Mouse (Mus musculus) C2C12 (cell line): ENCODE measurements around the gene Mybbp1a. TPM values are rescaled to one million over a fixed set of nuclear protein-coding genes. Genes with fewer than 3 reads are reported as not detected.

ENCODE experiments used
- H3K27me3 ChIP-seq: one replicate; pipeline ENCODE4 v1.6.1; 2011; ENCODE audit not compliant: control insufficient read depth, insufficient read depth, insufficient read length
- H3K36me3 ChIP-seq: one replicate; pipeline ENCODE4 v1.6.1; 2011; ENCODE audit not compliant: control insufficient read depth, insufficient read depth
- H3K4me3 ChIP-seq: one replicate; pipeline ENCODE4 v1.5.1; 2011; ENCODE audit warnings: mild to moderate bottlenecking, control low read depth; ENCODE audit not compliant: poor library complexity, insufficient read depth, severe bottlenecking
- H3K79me2 ChIP-seq: one replicate; pipeline ENCODE4 v1.6.1; 2011; ENCODE audit not compliant: control insufficient read depth, insufficient read depth
- H3K79me3 ChIP-seq: one replicate; pipeline ENCODE4 v1.6.1; 2011; ENCODE audit warnings: low read depth, control low read depth
- H3ac ChIP-seq: one replicate; pipeline ENCODE3; 2011; ENCODE audit warnings: low read depth; ENCODE audit not compliant: control insufficient read depth, insufficient read length
- CEBPB ChIP-seq: IDR thresholded peaks from one replicate; pipeline ENCODE4 v1.6.1; 2011; ENCODE audit warnings: low read depth, mild to moderate bottlenecking, control low read depth, moderate library complexity
- CTCF ChIP-seq: IDR thresholded peaks from one replicate; pipeline ENCODE4 v1.5.1; 2011; ENCODE audit not compliant: control insufficient read depth, insufficient read depth, insufficient read length
- FOSL1 ChIP-seq: IDR thresholded peaks from one replicate; pipeline ENCODE4 v1.8.0; 2011; ENCODE audit warnings: mild to moderate bottlenecking, low read length; ENCODE audit not compliant: poor library complexity, insufficient read depth, severe bottlenecking
- MAX ChIP-seq: IDR thresholded peaks from one replicate; pipeline ENCODE4 v1.6.1; 2011; ENCODE audit warnings: mild to moderate bottlenecking, control low read depth
- MYOD1 ChIP-seq: IDR thresholded peaks from one replicate; pipeline ENCODE4 v1.6.1; 2011; ENCODE audit warnings: low read depth; ENCODE audit not compliant: control insufficient read depth, insufficient read length
- MYOG ChIP-seq: IDR thresholded peaks from one replicate; pipeline ENCODE4 v1.6.1; 2011; ENCODE audit not compliant: control insufficient read depth, insufficient read length; ENCODE audit errors: extremely low read depth
- USF1 ChIP-seq: IDR thresholded peaks from one replicate; pipeline ENCODE4 v1.6.1; 2011; ENCODE audit warnings: low read depth, mild to moderate bottlenecking, control low read depth, moderate library complexity
- polyA plus RNA-seq: library from polyadenylated mRNA; unstranded; fragments of >200 nt; fragmentation: generic; extraction: Trizol; gene quantifications from one replicate; pipeline ENCODE4 v1.2.1, GENCODE M21; 2012; ENCODE audit warnings: missing spikeins

Gene Mybbp1a
- polyA plus RNA-seq, 1 experiment: 230 TPM

- H3K4me3 ChIP-seq: no peak overlapping the region
- H3K79me3 ChIP-seq: no peaks in the 10 kb centered on the region
- no peak overlapping the region for H3ac ChIP-seq
- H3K36me3 ChIP-seq: no peaks in the 10 kb centered on the region
- peaks cover 57% of the 10 kb centered on the region for H3K27me3 ChIP-seq
- TF ChIP-seq CEBPB: no peak
- no peak for TF ChIP-seq MYOD1
- no peak for TF ChIP-seq USF1
- TF ChIP-seq MAX: no peak
- TF ChIP-seq FOSL1: no peak
- TF ChIP-seq CTCF: no peak
- TF ChIP-seq MYOG: no peak
- no peaks in the 10 kb centered on the region for H3K79me2 ChIP-seq
Measured at GRCm38 (mm10) chr11:72417376-72417775, 23.8 kb upstream of the Mybbp1a start.

GRCm38 (mm10) chr11:72418227-72418626 is 22.9 kb upstream of the Mybbp1a start:
- TF ChIP-seq USF1: no peak
- TF ChIP-seq MYOD1: no peak
- TF ChIP-seq MYOG: no peak
- no peak for TF ChIP-seq MAX
- no peak for TF ChIP-seq CEBPB
- Histone ChIP-seq H3K79me3 (no peaks in the 10 kb centered on the region), H3K79me2 (no peaks in the 10 kb centered on the region), H3K4me3 (no peak overlapping the region), H3ac (no peak overlapping the region), H3K27me3 (peaks cover 52% of the 10 kb centered on the region), H3K36me3 (no peaks in the 10 kb centered on the region)

GRCm38 (mm10) chr11:72419006-72419405 is 22.1 kb upstream of the Mybbp1a start:
- no peaks in the 10 kb centered on the region for H3K36me3 ChIP-seq
- TF ChIP-seq FOSL1 (no peak), MAX (no peak), CTCF (no peak), MYOD1 (no peak), MYOG (no peak), CEBPB (no peak), USF1 (no peak)

GRCm38 (mm10) chr11:72420460-72421122 is 20.6 kb upstream of the Mybbp1a start:
- Histone ChIP-seq H3K79me2 (no peaks in the 10 kb centered on the region), H3K4me3 (no peak overlapping the region), H3K27me3 (peaks cover 29% of the 10 kb centered on the region), H3ac (no peak overlapping the region), H3K79me3 (no peaks in the 10 kb centered on the region), H3K36me3 (no peaks in the 10 kb centered on the region)
- no peak for TF ChIP-seq CTCF
- TF ChIP-seq MYOG: no peak
- TF ChIP-seq MYOD1: no peak
- no peak for TF ChIP-seq CEBPB
- no peak for TF ChIP-seq USF1
- no peak for TF ChIP-seq MAX
- TF ChIP-seq FOSL1: no peak

More at GRCm38 (mm10) chr11:72419006-72419405, 22.1 kb upstream of the Mybbp1a start:
- no peak overlapping the region for H3K4me3 ChIP-seq
- no peaks in the 10 kb centered on the region for H3K79me2 ChIP-seq
- H3ac ChIP-seq: no peak overlapping the region
- H3K79me3 ChIP-seq: no peaks in the 10 kb centered on the region
- peaks cover 44% of the 10 kb centered on the region for H3K27me3 ChIP-seq

- Histone ChIP-seq H3K27me3 (peaks cover 23% of the 10 kb centered on the region), H3K36me3 (no peaks in the 10 kb centered on the region), H3K4me3 (no peak overlapping the region), H3ac (no peak overlapping the region), H3K79me2 (no peaks in the 10 kb centered on the region), H3K79me3 (no peaks in the 10 kb centered on the region)
- TF ChIP-seq MAX (peak; percentile 75), CEBPB (peak; percentile 10), MYOD1 (no peak), MYOG (no peak), FOSL1 (no peak), USF1 (peak; percentile 57), CTCF (no peak)
Measured at GRCm38 (mm10) chr11:72421518-72422278, 19.5 kb upstream of the Mybbp1a start.
